Mouse (Mus musculus): ENCODE measurements around the gene Klhdc3. TPM values are rescaled to one million over a fixed set of nuclear protein-coding genes. Genes with fewer than 3 reads are reported as not detected.
A peak's percentile ranks its signal among the peaks of the same experiment; 100 is the strongest.

Klhdc3 gene
- polyA plus RNA-seq, 1 experiment, result 189 TPM

DNA sequence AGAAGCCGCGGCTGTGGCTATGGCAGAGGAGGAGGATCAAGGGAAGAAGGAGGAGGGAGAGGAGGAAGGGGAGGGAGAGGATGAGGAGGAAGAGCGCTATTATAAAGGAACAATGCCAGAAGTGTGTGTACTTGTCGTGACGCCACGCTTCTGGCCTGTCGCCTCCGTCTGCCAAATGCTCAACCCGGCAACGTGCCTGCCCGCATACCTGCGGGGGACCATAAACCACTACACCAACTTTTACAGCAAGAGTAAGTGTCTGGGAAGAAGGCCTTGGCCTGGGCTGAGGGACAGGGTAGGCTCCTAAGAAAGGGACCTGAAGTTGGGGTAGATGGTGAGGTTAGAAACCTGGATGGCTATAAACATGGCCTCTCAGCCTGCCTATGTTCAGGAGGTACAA, 18.7 kb downstream of the Klhdc3 start:
- no peak for DNase-seq (ENCODE audit: extremely low spot score in 1 of 2, low spot score in 1 of 2)

DNA sequence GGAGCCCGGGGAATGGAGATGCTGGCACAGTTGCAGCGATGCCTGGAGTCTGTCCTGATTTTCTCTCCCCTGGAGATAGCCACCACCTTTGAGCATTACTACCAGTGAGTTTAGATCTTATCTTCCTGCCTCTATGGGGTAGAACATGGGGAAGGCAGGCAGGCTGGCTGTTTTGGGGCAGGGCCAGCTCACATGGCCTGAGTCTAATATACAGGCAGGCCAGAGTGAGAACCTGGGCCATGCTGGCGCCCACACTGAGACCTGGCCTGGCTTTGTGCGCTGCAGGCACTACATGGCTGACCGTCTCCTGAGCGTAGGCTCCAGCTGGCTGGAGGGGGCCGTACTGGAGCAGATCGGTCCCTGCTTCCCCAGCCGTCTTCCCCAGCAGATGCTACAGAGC, 19.4 kb downstream of the Klhdc3 start:
- no peak for DNase-seq (ENCODE audit: extremely low spot score in 1 of 2, low spot score in 1 of 2)

DNA sequence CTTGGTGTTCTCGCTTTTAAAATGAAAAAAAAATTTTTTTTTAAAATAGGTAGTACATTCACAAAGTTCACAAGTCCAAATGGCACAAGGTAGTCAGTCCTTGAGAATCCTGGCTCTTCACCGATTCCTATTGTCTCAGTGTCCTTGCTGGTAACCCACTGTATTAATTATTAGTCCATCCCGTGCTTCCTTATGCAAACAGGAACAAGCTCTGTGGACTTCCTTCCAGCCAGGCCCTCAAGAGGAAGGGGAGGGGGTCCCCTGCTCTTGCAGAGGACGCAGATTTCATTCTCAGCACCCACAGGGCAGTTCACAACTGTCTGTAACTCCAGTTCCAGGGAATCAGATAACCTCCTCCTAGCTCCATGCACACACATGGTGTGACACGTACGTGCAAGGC, 24.7 kb downstream of the Klhdc3 start:
- DNase-seq (ENCODE audit: extremely low spot score in 1 of 2, low spot score in 1 of 2), result no peak

DNA sequence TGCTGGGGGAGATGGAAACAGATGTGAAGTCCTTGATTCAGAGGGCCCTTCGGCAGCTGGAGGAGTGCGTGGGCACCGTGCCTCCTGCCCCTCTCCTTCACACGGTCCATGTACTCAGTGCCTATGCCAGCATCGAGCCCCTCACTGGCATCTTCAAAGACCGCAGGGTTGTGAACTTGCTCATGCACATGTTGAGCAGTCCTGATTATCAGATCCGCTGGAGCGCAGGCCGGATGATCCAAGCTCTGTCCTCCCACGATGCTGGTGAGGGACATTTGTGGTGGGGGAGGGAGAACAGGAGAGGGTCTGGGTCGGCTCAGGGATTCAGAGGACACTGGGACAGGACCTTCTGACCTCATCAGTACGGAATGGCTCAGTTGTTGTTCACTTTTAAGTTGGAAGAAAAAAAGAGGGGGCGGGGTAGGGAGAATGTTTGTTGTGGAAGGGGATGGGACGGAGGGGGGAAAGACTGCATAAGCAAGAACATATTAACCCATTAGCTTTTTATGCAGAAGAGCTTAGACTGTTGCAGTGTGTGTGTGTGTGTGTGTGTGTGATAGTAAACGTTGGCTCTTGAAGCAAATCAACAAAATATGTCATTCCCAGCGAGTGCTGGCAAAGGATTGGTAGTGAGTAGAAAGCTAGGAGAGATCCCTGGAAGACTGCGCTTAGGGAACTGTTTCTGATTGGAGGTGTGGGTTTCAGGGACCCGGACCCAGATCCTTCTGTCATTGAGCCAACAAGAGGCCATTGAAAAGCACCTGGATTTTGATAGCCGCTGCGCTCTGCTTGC, 28.8 kb downstream of the Klhdc3 start:
- DNase-seq (ENCODE audit: extremely low spot score in 1 of 2, low spot score in 1 of 2), result no peak

DNA sequence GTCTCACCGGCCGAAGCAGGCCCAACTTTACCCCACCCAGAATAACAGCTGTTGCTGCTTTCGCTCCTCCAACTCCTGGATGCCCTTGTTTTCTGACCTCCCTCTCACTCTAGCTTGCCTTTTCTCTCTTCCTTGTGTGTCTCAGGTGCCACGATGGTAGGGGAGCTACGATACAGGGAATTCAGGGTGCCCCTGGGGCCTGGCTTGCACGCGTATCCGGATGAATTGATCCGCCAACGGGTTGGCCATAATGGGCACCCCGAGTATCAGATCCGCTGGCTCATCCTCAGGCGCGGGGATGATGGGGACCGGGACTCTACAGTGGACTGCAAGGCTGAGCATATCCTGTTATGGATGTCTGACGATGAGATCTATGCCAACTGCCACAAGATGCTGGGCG, 29.4 kb downstream of the Klhdc3 start:
- DNase-seq (ENCODE audit: extremely low spot score in 1 of 2, low spot score in 1 of 2), result no peak

DNA sequence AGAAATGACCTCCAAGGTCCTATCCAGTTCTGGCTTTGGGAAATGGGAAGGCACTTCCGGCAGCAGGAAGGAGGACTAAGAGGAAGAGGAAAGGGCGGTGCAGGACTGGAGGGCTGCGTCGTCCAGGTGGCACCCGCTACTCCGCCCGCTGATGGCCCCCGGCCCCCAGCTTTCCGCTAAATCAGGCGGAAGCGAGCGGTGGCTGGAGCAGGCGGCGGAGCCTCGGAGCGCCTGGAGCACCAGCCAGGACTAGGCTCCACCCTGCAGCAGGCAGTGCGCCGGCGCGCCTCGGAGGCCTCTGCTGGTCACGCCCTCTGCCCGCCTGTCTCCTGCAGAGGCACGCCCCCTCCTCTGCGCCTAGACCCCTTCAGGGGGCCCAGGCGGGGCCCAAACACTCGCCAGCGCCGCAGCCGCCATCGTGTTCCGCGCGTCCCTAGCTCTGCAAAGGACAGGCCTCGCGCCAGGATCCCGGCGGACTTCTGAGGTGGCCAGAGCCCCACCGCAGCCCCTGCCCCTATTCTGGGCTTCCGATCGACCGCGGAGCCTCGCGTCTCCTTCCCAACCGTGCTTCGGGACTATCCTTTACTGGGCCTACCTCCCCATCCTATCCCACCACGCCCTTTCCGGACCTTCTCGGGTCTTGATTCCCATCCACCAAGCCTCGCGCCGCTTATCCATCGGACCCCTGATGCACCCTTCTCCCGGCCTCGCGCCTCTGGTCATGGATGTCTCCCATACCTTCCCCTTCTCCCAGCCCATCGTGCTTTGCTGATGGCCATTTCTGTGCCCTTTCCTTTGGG, 30.3 kb downstream of the Klhdc3 start, which contains the start of gene Cul7:
Gene Cul7, plus strand, starts transcription at position 106 of the 800 bp plus-strand sequence.
- peak; percentile 85 to 91 for DNase-seq (ENCODE audit: extremely low spot score in 1 of 2, low spot score in 1 of 2)

DNA sequence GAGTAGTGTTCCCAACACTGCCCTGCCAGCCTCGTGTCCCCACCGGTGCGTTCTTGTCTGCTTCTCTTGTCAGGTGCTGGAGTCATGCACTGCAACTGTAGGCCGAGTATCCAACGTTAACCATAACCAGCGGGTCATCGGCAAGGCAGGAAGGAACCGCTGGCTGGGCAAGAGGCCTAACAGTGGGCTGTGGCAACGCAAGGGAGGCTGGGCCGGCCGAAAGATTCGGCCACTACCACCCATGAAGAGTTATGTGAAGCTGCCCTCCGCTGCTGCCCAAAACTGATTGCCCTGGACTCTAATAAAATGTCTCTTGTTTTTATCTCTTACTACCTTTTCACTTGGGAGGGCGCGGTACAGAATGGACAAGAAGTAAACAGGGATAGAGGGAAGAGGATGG, 30.9 kb downstream of the Klhdc3 start:
- no peak for DNase-seq (ENCODE audit: extremely low spot score in 1 of 2, low spot score in 1 of 2)

DNA sequence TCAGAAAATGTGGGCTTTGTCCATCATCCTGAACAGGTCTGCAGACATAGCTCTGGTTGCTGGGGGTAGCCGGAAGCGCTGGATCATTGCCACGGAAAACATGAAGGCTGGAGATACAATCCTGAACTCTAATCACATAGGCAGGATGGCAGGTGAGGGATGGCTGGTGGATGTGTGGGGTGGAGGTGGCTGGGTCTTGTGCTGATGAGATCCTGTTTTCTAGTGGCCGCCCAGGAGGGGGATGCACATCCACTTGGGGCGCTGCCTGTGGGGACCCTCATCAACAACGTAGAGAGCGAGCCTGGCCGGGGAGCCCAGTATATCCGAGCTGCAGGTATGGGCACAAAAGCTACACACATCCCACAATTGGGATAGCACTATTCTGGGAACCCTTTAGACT, 32.3 kb downstream of the Klhdc3 start:
- DNase-seq (ENCODE audit: extremely low spot score in 1 of 2, low spot score in 1 of 2), result no peak

DNA sequence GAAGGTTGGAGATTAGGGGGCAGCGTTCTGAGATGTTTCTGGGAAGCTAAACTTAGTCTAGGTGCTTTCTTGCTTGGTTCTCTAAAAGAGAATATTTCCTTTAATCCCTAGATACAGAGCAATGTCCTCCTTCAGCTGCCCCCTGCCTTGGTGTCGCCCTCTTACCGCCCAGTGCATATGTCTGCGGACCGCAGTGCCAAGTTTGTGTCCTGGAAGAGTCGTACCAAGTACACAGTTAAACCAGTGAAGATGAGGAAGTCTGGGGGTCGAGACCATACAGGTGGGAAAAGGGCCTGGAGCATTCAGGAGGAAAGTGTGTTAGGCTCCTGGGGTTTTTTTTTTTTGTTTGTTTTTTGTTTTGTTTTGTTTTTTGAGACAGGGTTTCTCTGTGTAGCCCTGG, 33.4 kb downstream of the Klhdc3 start:
- no peak for DNase-seq (ENCODE audit: extremely low spot score in 1 of 2, low spot score in 1 of 2)

DNA sequence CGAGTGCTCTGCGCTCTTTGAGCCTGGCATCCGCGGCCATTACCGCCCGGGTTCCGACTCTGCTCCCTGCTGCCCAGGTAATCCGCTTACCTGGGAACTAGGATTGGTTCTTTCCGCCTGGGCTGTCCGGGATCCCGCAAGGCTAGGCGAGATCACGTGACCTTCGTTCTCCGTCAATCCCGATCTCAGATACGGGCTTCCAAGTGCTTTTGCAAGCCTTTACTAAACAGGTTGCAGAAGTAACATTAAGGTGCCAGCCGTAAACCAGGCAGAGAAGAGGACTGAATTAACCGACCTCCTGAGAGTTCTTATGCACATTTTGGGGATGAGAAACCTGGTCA, 34.4 kb downstream of the Klhdc3 start:
- DNase-seq (ENCODE audit: extremely low spot score in 1 of 2, low spot score in 1 of 2), result no peak

DNA sequence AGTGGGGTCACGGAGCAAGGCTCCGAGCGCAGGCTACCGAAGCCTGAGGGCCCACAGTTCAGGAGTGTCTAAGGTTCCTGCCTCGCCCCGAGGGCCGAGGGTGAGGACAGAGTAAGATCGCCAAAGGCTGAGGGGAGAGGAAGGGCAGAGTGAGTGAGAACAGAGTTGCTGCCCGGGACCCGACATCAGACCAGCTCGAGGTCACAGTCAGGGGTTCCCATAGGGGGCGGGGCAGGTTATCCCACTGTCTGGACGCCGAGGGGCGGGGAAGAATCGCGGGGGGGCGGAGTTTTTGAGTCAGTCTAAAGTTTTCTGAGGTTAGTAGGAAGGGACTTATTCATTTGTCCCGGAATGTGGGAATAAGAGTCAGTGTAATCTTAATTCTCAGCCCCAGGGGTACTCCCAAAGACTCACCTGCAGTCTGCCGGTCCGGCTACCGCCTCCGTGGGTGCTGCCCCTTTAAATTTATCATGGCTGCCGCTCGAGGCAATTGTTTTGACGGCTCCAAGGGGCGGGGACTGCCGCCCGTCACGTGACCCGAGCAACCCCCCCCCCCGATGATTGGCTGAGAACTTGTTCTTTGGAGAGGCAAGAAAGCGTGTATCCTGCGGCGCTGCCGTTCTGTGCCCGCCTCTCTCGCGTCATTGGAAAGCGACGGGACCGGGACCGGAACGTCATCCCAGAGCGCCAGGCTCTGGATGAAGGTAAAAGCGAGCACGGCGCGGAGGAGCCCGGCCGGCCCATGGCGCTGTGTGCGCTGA, 35.0 kb downstream of the Klhdc3 start, which contains the start of the genes Klc4 and Mrpl2:
Gene Klc4, minus strand, starts transcription at position 462 of the 761 bp plus-strand sequence.
Gene Mrpl2, plus strand, starts transcription at position 669 of the 761 bp plus-strand sequence.
- DNase-seq (ENCODE audit: extremely low spot score in 1 of 2, low spot score in 1 of 2), result peak; percentile 97 to 99

DNA sequence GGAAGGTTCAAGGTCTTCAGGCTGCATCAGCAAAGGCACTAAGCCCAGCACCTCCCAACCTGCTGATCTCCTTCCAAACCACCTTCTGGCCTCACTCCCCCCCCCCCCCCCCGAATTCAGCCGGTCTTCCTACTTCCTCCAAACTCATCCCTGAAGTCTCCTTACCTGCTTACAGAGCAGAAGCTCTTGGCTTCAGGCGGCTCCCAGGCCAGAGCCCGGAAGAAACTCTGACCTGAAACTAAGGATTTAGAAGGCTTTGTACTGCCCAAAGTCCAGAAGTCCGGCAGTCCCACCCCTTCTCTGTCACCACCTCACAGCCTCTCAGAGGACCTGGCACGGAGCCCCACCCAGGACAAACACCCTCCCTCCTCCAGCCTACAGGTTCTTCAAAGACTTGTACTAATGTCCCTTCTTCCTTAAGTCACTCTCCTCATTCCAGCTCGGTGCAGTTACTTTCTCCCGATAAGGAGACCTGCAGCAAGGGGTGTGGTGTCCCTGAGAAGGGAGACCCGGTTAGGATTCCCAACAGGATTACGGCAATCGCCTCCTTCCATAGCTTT, 35.7 kb downstream of the Klhdc3 start:
- no peak for DNase-seq (ENCODE audit: extremely low spot score in 1 of 2, low spot score in 1 of 2)

DNA sequence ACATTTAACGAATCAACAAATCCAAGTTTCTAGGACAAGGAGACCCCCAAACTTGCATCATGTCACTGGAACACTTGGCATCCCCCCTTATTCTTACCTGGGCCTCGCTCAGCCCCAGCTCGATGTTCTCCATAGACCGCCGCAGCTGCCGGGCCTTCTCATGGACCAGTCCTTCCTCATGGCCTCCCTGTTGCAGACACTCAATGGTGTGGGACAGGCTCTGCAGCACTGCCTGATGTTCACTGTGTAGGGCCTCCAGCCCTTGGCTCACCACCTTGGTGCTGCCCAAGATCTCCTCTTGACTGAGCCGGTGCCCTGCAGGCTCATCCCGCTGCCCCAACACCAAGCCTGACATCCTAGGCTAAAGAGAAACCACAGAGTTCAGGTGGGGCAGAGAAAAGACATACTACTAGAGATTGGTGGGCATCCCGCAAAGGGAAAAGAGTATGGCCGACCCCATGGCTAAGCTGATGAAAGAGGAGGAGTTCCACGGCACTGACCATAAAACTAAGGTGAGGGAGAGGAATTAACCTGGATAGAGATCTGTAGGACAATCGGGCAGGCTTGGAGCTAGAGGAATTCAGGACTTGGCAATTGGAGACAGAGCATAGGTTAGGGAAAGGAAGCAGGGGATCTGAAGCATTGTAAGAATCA, 36.4 kb downstream of the Klhdc3 start:
- no peak for DNase-seq (ENCODE audit: extremely low spot score in 1 of 2, low spot score in 1 of 2)

DNA sequence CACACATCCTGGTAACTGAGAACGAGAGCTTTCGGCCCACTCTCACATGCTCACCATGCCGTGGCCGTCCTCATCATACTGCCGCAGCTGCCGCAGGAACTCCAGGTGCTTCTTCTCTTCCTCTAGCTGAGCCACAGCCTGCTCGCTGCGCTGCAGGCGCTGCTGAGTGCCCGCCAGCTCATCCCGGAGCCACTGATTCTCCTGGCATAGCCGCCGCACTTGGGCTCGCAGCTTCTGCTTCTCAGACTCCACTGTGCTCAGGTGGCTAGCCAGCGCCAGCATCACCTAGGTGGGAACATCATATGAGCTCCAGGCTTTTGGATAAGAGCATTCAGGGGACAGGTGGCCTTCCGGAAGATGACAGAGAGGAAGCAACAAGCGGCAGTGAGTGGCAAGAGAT, 38.7 kb downstream of the Klhdc3 start:
- no peak for DNase-seq (ENCODE audit: extremely low spot score in 1 of 2, low spot score in 1 of 2)

DNA sequence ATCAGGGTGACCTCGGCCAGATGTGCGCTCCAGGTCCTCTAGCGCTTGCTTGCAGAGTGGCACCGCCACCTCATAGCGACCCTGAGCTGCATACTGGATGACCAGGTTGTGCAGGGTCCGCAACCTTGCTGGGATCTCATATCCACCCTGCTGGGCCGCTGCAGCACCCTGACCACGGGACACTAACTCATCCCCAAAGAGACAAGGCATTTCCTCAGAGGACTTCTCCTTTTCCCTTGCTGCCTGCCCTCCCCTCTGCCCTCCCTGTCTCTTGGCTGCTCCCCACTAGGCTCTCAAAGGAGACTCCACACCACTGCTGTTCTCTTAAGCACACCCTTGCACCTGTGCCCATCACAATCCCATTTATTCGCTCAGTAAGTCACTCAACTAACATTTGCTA, 40.8 kb downstream of the Klhdc3 start:
- no peak for DNase-seq (ENCODE audit: extremely low spot score in 1 of 2, low spot score in 1 of 2)

DNA sequence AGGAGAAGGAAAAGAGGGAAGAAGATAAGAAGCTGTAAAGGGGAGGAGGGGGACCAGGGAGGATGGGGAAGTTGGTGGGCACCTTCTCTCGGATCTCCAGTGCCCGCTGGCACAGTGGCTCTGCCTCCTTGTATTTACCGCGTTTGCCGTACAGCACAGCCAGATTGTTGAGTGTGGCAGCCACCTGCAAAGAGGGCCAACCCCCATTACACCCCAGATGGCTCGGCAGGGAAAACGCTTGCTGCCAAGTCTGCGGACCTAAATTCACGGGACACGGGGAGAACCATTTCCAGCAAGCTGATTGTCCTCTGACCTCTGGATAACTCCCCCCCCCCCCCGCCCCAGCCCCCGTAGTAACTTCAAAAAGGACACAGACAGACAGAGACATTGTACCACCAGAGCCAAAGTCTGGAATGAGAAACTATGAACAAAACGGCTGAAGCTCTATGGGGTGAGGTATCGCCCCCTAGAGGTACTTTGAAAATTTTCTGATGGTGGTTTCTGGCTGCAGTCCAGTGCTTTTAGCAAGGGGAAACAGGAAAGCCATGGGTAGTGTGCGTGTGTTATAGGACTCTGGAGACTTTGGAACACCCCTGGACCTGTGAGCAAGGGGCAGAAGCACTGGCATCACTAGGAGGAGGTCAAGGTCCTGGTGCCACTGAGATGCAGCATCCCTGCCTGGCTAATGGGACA, 43.7 kb downstream of the Klhdc3 start:
- peak; percentile 36 to 88 for DNase-seq (ENCODE audit: extremely low spot score in 1 of 2, low spot score in 1 of 2)

DNA sequence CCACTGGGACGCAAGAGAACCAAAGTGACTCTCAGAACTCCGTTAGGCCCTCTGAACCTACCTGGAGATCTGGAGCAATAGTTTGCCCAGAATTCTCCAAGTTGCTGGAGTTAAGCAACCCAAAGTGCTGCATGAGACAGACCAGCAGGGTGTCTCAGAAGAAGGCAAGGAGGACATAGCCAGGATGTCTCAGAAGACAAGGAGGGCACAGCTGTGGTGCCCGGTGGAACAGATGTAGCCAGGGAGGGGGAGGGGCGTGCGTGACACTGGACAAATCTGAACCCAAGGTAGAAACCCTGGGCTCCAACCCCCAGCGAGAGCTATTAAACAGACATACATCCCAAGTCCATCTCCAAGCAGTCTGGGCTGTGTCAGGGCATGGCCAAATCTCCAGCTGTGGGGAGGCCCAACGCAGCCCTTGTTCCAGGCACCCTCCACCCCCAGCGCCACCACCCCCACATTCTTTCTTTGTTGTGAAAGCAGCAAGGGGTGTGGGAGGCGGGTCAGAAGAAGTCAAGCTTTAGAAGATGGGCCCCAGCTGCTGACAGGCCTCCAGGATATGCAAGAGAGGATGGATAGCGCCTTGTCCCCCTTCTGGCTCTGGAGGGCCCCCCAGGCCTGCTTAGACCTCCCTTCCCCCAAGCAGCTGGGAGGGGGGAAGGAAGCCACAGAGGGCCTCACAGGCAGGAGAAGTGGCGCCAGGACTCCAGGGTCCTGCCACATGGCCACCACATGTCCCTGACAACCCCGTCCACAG, 50.9 kb downstream of the Klhdc3 start:
- no peak for DNase-seq (ENCODE audit: extremely low spot score in 1 of 2, low spot score in 1 of 2)

DNA sequence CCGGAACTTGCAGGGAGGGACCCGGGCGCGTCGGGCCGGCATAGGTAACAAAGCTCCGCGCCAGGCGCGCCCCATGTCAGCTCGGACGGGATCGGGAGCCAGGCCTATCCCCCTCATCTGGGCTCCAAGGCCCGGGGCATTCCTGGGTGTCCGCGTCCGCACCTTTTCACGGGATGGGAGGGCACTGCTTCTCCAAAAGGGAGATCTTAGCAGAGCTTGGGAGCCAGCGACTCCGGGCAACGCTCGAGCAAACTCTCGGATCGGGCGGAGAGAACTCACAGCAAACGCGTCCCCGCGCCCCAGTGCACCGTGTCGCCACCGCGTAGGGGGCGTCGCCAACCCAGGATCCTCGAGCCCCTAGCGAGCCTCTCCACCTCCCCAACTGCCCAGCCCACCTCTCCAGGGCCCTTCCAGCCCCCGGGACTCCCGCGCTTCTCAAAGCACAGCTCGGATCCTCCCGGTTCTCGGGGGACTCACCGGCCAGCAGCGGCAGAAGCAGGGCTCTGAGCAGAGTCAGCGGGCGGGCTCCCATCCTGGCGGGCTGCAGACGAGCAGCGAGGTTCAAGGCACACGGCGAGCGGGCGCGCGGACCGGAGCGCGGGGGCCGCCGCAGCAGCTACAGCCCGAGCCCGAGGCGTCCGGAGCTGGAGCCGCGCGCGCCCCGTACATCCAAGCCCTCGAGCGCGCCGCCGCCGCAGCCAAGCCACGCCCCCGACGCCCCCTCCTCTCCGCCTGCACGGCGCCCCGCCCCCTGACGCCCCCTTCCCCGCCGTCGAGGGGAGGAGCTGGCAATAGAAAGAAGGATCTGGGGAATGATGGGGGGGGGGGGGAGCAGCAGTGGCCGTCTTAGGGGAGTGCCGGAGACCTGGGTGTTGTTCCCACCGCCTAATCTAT, 51.7 kb downstream of the Klhdc3 start, which contains the start of gene Ptk7:
Gene Ptk7, minus strand, starts transcription at position 714 of the 894 bp plus-strand sequence.
- DNase-seq (ENCODE audit: extremely low spot score in 1 of 2, low spot score in 1 of 2), result peak in 1 of 2 experiments; percentile 72
